Mouse (Mus musculus): ENCODE data around the gene Tnni3. TPM values are rescaled to one million over a fixed set of nuclear protein-coding genes. Genes with fewer than 3 reads are reported as not detected.
"Not testable (repeated sequence)": the region's sequence is repeated elsewhere in the genome, so short reads cannot be mapped to it uniquely, and the experiment has no call there.

Gene Tnni3
- polyA plus RNA-seq, 1 experiment from 2014 or later = 5.3 TPM

DNA sequence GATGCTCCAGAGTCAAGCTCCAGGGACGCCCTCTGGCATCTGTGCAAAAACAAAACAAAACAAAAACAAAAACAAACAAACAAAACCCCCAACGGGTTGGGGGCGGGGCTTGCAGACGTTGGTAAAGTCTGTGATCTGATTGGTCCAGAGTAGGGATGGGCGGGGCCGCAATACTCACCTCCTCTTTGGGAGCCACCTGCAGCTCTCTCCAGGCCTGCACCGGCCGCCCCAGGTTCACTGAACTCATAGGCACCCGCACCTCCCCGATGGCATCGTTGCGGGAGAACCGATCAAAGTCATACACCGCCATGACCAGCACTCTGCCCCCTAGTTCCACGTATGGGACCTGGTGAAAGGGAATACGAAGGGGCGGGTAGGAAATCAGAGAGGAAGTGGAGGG is 18.0 kb upstream of the Tnni3 start:
- 32% methylated on average over 17 of the region's 17 CpGs for WGBS
- Histone ChIP-seq H3K27me3 (ENCODE audit: control insufficient read depth, insufficient read depth, low read length) (no peaks in the 10 kb centered on the region), H3K9ac (ENCODE audit: low read length) (no peak overlapping the region), H3K4me1 (ENCODE audit: control insufficient read depth, insufficient read depth, low read length) (0 out of 2 replicates have a peak, but pooled peaks cover 6% of the 10 kb centered on the region), H3K4me2 (ENCODE audit: low read depth, severe bottlenecking) (no peak overlapping the region), H3K9me3 (ENCODE audit: control insufficient read depth, low read length) (no peaks in the 10 kb centered on the region), H3K4me3 (ENCODE audit: low read depth, low read length) (no peak overlapping the region), H3K27ac (replicated peaks; ENCODE audit: low read depth, low read length) (no peak overlapping the region), H3K36me3 (ENCODE audit: control insufficient read depth, insufficient read depth, low read length) (no peaks in the 10 kb centered on the region)
- ATAC-seq (ENCODE audit: insufficient number of reproducible peaks, low FRiP score, low TSS enrichment, low read depth) = no peak
- no peak for DNase-seq (ENCODE audit: low spot score)

DNA sequence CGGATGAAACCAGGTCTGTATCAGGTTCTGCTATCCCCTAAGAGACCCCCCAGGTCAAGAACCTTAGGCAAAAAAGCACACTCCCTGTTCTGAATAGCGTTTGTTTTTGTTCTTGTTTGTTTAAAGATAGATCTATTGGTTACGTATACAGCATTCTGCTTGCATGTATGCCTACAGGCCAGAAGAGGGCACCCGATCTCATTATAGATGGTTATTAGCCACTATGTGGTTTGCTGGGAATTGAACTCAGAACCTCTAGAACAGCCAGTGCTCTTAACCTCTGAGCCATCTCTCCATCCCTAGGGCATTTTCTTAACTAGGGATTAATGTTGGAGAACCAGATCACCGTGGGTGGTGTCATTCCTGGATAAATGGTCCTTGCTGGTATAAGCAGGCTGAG is 17.3 kb upstream of the Tnni3 start:
- no peaks in the 10 kb centered on the region for H3K27me3 ChIP-seq (ENCODE audit: control insufficient read depth, insufficient read depth, low read length)
- ATAC-seq (ENCODE audit: insufficient number of reproducible peaks, low FRiP score, low TSS enrichment, low read depth) (no peak), DNase-seq (ENCODE audit: low spot score) (no peak)
- no peak overlapping the region for H3K27ac ChIP-seq (replicated peaks; ENCODE audit: low read depth, low read length)
- H3K4me2 ChIP-seq (ENCODE audit: low read depth, severe bottlenecking) = no peak overlapping the region
- H3K9ac ChIP-seq (ENCODE audit: low read length) = no peak overlapping the region
- 0 out of 2 replicates have a peak, but pooled peaks cover 1% of the 10 kb centered on the region for H3K4me1 ChIP-seq (ENCODE audit: control insufficient read depth, insufficient read depth, low read length)
- no peaks in the 10 kb centered on the region for H3K36me3 ChIP-seq (ENCODE audit: control insufficient read depth, insufficient read depth, low read length)
- no peak overlapping the region for H3K4me3 ChIP-seq (ENCODE audit: low read depth, low read length)
- 63% methylated on average over 5 of the region's 5 CpGs for WGBS
- no peaks in the 10 kb centered on the region for H3K9me3 ChIP-seq (ENCODE audit: control insufficient read depth, low read length)

DNA sequence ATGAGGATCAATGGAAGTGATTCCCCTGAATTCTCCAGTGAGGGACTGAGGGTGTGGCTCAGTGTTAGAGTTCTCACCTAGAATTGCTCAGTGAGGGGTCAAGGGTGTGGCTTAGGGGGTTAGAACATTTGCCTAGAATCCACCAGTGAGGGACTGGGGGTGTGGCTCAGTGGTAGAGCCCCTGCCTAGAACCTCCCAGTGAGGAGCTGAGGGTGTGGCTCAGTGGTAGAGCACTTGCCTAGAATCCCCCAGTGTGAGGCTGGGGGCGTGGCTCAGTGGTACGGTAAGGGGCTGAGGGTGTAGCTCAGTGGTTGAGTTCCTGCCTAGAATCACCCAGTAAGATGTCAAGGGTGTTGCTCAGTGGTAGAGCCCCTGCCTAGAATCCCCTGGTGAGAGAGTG is 15.0 kb upstream of the Tnni3 start:
- no peaks in the 10 kb centered on the region for H3K27me3 ChIP-seq (ENCODE audit: control insufficient read depth, insufficient read depth, low read length)
- no peak overlapping the region for H3K9ac ChIP-seq (ENCODE audit: low read length)
- ATAC-seq (ENCODE audit: insufficient number of reproducible peaks, low FRiP score, low TSS enrichment, low read depth) = no peak

DNA sequence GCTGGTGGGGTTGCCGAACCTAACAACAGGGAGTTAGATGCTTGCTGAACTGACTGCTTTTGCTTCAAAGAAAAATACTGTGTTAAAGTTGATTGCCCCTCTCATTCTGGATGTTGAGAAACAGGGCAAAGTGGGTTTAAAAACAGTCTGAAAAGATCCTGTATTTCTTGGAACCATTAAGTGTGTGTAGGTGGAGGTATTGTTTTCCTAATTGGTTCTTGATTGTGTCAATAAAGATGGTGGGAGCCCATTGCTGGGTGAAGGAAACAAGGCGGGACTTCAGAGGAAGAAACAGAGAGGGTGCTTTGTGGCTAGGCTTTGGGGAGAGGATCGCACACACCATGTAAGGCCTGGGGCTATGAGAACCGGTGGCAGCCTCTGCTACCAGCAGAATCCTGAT is 13.2 kb upstream of the Tnni3 start:
- no peaks in the 10 kb centered on the region for H3K4me1 ChIP-seq (ENCODE audit: control insufficient read depth, insufficient read depth, low read length)
- 57% methylated on average over 4 of the region's 4 CpGs for WGBS
- no peak for DNase-seq (ENCODE audit: low spot score)

More for the DNA sequence above, 15.0 kb upstream of the Tnni3 start:
- Histone ChIP-seq H3K27ac (replicated peaks; ENCODE audit: low read depth, low read length) (no peak overlapping the region), H3K36me3 (ENCODE audit: control insufficient read depth, insufficient read depth, low read length) (no peaks in the 10 kb centered on the region), H3K9me3 (ENCODE audit: control insufficient read depth, low read length) (no peaks in the 10 kb centered on the region), H3K4me1 (ENCODE audit: control insufficient read depth, insufficient read depth, low read length) (no peaks in the 10 kb centered on the region), H3K4me2 (ENCODE audit: low read depth, severe bottlenecking) (no peak overlapping the region), H3K4me3 (ENCODE audit: low read depth, low read length) (no peak overlapping the region)
- no peak for DNase-seq (ENCODE audit: low spot score)
- WGBS = 74% methylated on average over 2 of the region's 2 CpGs

DNA sequence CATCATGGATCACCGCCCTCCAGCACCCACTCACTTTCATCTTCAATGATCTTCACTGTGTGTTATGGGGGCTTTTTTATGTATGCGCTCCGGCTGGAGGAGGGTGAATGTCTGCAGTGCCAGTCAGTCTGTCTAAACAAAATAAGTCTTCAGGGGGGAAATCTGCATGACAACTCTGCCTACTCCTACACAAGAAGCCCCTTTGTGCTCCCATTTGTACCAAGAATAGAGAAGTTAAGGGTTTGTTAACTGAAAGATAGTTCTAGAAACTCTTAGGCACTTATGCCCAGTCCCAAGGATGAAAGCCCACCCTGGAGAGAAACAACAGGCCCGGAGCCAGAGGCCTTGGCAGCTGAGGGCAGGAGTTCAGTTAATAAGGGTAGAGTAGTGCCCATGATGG is 12.3 kb upstream of the Tnni3 start:
- DNase-seq (ENCODE audit: low spot score) = no peak
- no peak for ATAC-seq (ENCODE audit: insufficient number of reproducible peaks, low FRiP score, low TSS enrichment, low read depth)
- Histone ChIP-seq H3K36me3 (ENCODE audit: control insufficient read depth, insufficient read depth, low read length) (no peaks in the 10 kb centered on the region), H3K9me3 (ENCODE audit: control insufficient read depth, low read length) (no peaks in the 10 kb centered on the region), H3K9ac (ENCODE audit: low read length) (no peak overlapping the region), H3K4me1 (ENCODE audit: control insufficient read depth, insufficient read depth, low read length) (no peaks in the 10 kb centered on the region), H3K4me2 (ENCODE audit: low read depth, severe bottlenecking) (no peak overlapping the region), H3K27me3 (ENCODE audit: control insufficient read depth, insufficient read depth, low read length) (no peaks in the 10 kb centered on the region), H3K27ac (replicated peaks; ENCODE audit: low read depth, low read length) (no peak overlapping the region), H3K4me3 (ENCODE audit: low read depth, low read length) (no peak overlapping the region)
- WGBS = 93% methylated on average over 4 of the region's 4 CpGs

More for the DNA sequence above, 13.2 kb upstream of the Tnni3 start:
- H3K4me3 ChIP-seq (ENCODE audit: low read depth, low read length) = no peak overlapping the region
- H3K9ac ChIP-seq (ENCODE audit: low read length) = no peak overlapping the region
- no peaks in the 10 kb centered on the region for H3K36me3 ChIP-seq (ENCODE audit: control insufficient read depth, insufficient read depth, low read length)
- no peaks in the 10 kb centered on the region for H3K27me3 ChIP-seq (ENCODE audit: control insufficient read depth, insufficient read depth, low read length)
- no peak overlapping the region for H3K4me2 ChIP-seq (ENCODE audit: low read depth, severe bottlenecking)
- H3K27ac ChIP-seq (replicated peaks; ENCODE audit: low read depth, low read length) = no peak overlapping the region
- no peak for ATAC-seq (ENCODE audit: insufficient number of reproducible peaks, low FRiP score, low TSS enrichment, low read depth)
- H3K9me3 ChIP-seq (ENCODE audit: control insufficient read depth, low read length) = no peaks in the 10 kb centered on the region

DNA sequence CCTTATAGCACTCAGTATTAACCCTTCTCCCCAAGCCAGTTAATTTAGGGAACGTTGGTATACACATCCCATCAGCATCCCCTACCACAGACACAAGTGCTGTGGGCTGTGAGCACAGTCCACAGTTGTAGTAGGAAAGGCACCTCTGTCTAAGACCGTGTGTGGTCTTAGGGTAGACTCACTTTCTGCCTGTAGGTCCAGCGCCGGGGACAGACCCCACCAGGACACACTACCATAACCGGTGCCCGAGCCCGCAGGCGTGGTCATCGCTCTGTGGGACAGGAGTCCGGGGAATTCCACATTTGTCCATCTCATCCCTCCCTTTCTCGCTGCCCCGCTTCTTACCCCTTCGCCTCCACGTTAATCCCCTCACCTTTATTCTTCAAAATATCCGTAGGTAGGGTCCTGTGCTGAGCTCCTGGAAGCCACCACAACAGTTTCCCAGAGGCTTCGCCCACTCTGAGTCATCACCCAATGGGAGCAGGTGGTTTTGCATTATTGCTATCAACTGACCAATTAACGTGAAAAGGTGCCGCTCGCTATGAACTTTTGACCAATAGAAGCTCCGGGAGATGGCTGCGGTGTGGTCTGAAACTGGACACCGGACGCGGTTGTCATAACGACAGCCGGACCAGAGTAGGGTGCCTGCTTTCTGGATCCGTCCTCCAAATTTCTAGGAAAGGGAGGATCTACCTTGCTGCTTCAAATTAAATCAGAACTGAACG is 8.1 kb upstream of the Tnni3 start, which contains the start of gene Dnaaf3:
Gene Dnaaf3, minus strand, starts transcription at position 449 of the 725 bp plus-strand sequence.
- no peak within 1 kb of the TSS for H3K9ac ChIP-seq (ENCODE audit: low read length)
- H3K27me3 ChIP-seq (ENCODE audit: control insufficient read depth, insufficient read depth, low read length) = no peaks in the 10 kb centered on the region
- H3K4me2 ChIP-seq (ENCODE audit: low read depth, severe bottlenecking) = peak within 1 kb of the TSS; percentile 39
- no peaks in the 10 kb centered on the region for H3K36me3 ChIP-seq (ENCODE audit: control insufficient read depth, insufficient read depth, low read length)
- peak within 1 kb of the TSS; percentile 22 for H3K4me3 ChIP-seq (ENCODE audit: low read depth, low read length)
- DNase-seq (ENCODE audit: low spot score) = peak; percentile 90
- WGBS = 2% methylated on average over 28 of the region's 28 CpGs
- H3K27ac ChIP-seq (replicated peaks; ENCODE audit: low read depth, low read length) = no peak within 1 kb of the TSS
- peak; percentile 92 for ATAC-seq (ENCODE audit: insufficient number of reproducible peaks, low FRiP score, low TSS enrichment, low read depth)
- 0 out of 2 replicates have a peak, but pooled peaks cover 1% of the 10 kb centered on the region for H3K4me1 ChIP-seq (ENCODE audit: control insufficient read depth, insufficient read depth, low read length)
- no peaks in the 10 kb centered on the region for H3K9me3 ChIP-seq (ENCODE audit: control insufficient read depth, low read length)

DNA sequence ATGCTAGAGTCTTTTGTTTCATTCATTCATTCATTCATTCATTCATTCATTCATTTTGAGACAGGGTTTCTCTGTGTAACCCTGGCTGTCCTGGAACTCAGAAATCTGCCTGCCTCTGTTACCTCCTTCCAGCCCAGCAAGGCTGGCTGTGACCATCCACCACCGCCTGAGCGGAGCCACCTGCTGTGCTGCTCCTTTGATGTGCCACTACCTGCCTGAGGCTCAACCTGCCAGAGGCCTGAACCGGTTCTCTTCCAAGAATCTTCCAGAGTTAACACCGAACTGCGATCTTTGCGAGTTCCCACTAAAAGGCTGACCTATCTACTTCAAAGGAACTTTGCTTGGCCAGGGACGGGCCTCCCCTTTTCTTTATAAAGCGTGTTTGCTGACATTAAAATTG is 6.1 kb upstream of the Tnni3 start:
- not testable (repeated sequence) for ATAC-seq (ENCODE audit: insufficient number of reproducible peaks, low FRiP score, low TSS enrichment, low read depth); H3K4me1 ChIP-seq (ENCODE audit: control insufficient read depth, insufficient read depth, low read length); H3K27ac ChIP-seq (replicated peaks; ENCODE audit: low read depth, low read length); H3K4me2 ChIP-seq (ENCODE audit: low read depth, severe bottlenecking); H3K27me3 ChIP-seq (ENCODE audit: control insufficient read depth, insufficient read depth, low read length); H3K4me3 ChIP-seq (ENCODE audit: low read depth, low read length); H3K36me3 ChIP-seq (ENCODE audit: control insufficient read depth, insufficient read depth, low read length); H3K9me3 ChIP-seq (ENCODE audit: control insufficient read depth, low read length); DNase-seq (ENCODE audit: low spot score); H3K9ac ChIP-seq (ENCODE audit: low read length)
- 33% methylated on average over 7 of the region's 8 CpGs for WGBS

DNA sequence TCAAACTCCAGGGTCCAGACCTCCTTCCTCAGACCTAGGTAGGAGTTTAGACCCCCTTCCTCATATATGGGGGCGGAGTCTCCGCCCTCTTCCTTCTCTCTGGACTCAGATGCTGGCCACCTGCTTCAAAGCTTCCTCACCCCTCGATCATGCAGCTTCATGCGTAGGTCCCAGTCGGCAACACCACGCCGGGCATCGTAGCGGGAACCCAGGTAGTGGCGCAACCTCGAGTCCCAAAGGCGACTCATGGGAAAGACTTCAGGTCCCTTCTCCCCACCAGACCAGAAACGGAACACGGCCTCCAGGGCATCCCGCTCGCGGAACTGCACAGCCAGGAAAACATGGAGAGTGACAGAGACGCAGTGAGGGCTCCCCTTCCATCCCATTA is 3.3 kb upstream of the Tnni3 start:
- no peaks in the 10 kb centered on the region for H3K27me3 ChIP-seq (ENCODE audit: control insufficient read depth, insufficient read depth, low read length)
- 50% methylated on average over 18 of the region's 18 CpGs for whole genome bisulfite sequencing
- H3K9ac ChIP-seq (ENCODE audit: low read length) = no peak overlapping the region
- no peak for DNase-seq (ENCODE audit: low spot score)
- H3K27ac ChIP-seq (replicated peaks; ENCODE audit: low read depth, low read length) = no peak overlapping the region
- no peaks in the 10 kb centered on the region for H3K9me3 ChIP-seq (ENCODE audit: control insufficient read depth, low read length)
- peak overlapping the region; percentile 51; the same call in 1 of the 2 replicates for H3K4me2 ChIP-seq (ENCODE audit: low read depth, severe bottlenecking)
- 0 out of 2 replicates have a peak, but pooled peaks cover 4% of the 10 kb centered on the region for H3K4me1 ChIP-seq (ENCODE audit: control insufficient read depth, insufficient read depth, low read length)
- ATAC-seq (ENCODE audit: insufficient number of reproducible peaks, low FRiP score, low TSS enrichment, low read depth) = 0 out of 2 replicates have a peak, but pooled peaks have one; percentile 8
- no peaks in the 10 kb centered on the region for H3K36me3 ChIP-seq (ENCODE audit: control insufficient read depth, insufficient read depth, low read length)
- no peak overlapping the region for H3K4me3 ChIP-seq (ENCODE audit: low read depth, low read length)
